Mouse (Mus musculus) cerebellum, adult 2 months (tissue): Measurements from ENCODE around the gene Atp11a.

Source experiments
- CTCF ChIP-seq: fragments of 200-500 bp; IDR thresholded peaks from 2 replicates; pipeline ENCODE4 v1.5.1; 2011; ENCODE audit warnings: low read depth, mild to moderate bottlenecking, control low read depth, low read length, moderate library complexity, borderline replicate concordance; ENCODE audit not compliant: insufficient read depth
- POLR2A ChIP-seq: fragments of 200-500 bp; IDR thresholded peaks from 2 replicates; pipeline ENCODE4 v1.6.1; 2011; ENCODE audit warnings: low read length, control low read depth, borderline replicate concordance; ENCODE audit not compliant: insufficient read depth

DNA sequence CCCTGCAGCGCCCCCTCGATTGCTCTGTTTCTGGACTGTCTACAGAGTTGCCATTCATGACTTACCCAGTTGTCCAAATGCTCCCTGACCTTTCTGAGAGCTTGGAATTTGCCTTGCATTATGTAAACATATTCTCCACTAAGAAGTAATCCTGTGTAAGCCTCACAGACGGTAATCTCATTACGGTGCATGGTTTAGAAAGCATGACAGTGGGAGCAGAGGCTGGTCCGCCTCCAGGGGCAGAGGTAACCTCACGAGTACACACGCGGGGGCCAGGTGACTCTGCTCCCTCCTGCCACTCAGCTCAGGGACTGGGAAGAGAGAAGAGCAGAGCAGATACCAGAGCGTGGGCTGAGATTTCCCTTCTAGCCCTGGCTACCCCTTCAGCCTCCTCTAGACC is 37.7 kb upstream of the Atp11a start:
- TF ChIP-seq POLR2A (no peak), CTCF (no peak)
